Mouse (Mus musculus) midbrain, embryonic 13.5 days (tissue): Measurements from ENCODE around the gene Akr1c18. TPM values are rescaled to one million over a fixed set of nuclear protein-coding genes. Genes with fewer than 3 reads are reported as not detected.

ENCODE experiments used
- polyA plus RNA-seq: library from polyadenylated mRNA; unstranded; fragments of >200 nt; fragmentation: Nextera tagmentation; extraction: Ambion mirVana; gene quantifications from 2 replicates; pipeline ENCODE4 v1.2.1, GENCODE M21; 2015

Gene Akr1c18
- polyA plus RNA-seq, 1 experiment from 2014 or later, result not detected

Other genes starting within 250 kb of the Akr1c18 start
- gene Net1, start 232.4 kb downstream of the Akr1c18 start, polyA plus RNA-seq, result 14.5 and 14.6 TPM in 2 replicates
- gene Tubal3, start 232.4 kb downstream of the Akr1c18 start, polyA plus RNA-seq, result not detected in 2 replicates
- not detected in 2 replicates for gene Ucn3, start 205.3 kb downstream of the Akr1c18 start, polyA plus RNA-seq
- gene Akr1c14, start 101.6 kb downstream of the Akr1c18 start, polyA plus RNA-seq, result 0.24 and 0.39 TPM in 2 replicates
- gene Akr1c13, start 40.5 kb upstream of the Akr1c18 start, polyA plus RNA-seq, result 1.3 and 1.6 TPM in 2 replicates
- 3.5 and 4.2 TPM in 2 replicates for gene Akr1c19, start 78.0 kb upstream of the Akr1c18 start, polyA plus RNA-seq
- not detected in 2 replicates for gene Akr1c12, start 128.8 kb upstream of the Akr1c18 start, polyA plus RNA-seq